Mouse (Mus musculus) lung, adult 2 months (tissue): ENCODE results near the gene Emx2. TPM values are rescaled to one million over a fixed set of nuclear protein-coding genes. Genes with fewer than 3 reads are reported as not detected.

Experiments used
- DNase-seq: peaks from one replicate; pipeline ENCODE4 v3.0.0; 2022
- H3K4me1 ChIP-seq: fragments of 200-500 bp; 2 replicates; pipeline ENCODE4 v1.6.1; 2011; ENCODE audit warnings: low read length; ENCODE audit not compliant: control insufficient read depth, insufficient read depth
- H3K4me3 ChIP-seq: fragments of 200-500 bp; replicated peaks from 2 replicates; pipeline ENCODE3; 2011; ENCODE audit warnings: low read depth, mild to moderate bottlenecking, control low read depth, low read length; ENCODE audit errors: extremely low read depth
- CTCF ChIP-seq: fragments of 200-500 bp; IDR thresholded peaks from 2 replicates; pipeline ENCODE4 v1.5.1; 2011; ENCODE audit warnings: mild to moderate bottlenecking, low read length, control low read depth; ENCODE audit not compliant: insufficient read depth
- POLR2A ChIP-seq: fragments of 200-500 bp; IDR thresholded peaks from 2 replicates; pipeline ENCODE4 v1.6.1; 2011; ENCODE audit warnings: low read depth, mild to moderate bottlenecking, control low read depth, low read length, borderline replicate concordance; ENCODE audit errors: extremely low read depth
- WGBS: fragments of 180-500 bp; shearing (Covaris S2); methylation state at CpG from one replicate; pipeline ENCODE4 v1.1.7; 2018; 5-methylcytosine and 5-hydroxymethylcytosine counted together
- polyA plus RNA-seq: library from polyadenylated mRNA; depleted of rRNA; stranded (reverse); fragments of >200 nt; gene quantifications from 2 replicates; pipeline ENCODE4 v1.2.3, GENCODE M21; 2012

Emx2 gene
- polyA plus RNA-seq, 1 experiment = not detected

- no peak overlapping the region for H3K4me3 ChIP-seq
- no peak for DNase-seq
- no peaks in the 10 kb centered on the region for H3K4me1 ChIP-seq
- TF ChIP-seq POLR2A (no peak), CTCF (no peak)
- WGBS = 6% methylated on average over 27 of the region's 27 CpGs
Observed at GRCm38 (mm10) chr19:59468065-59468810, 10.1 kb downstream of the Emx2 start.

GRCm38 (mm10) chr19:59469035-59469949 is 11.1 kb downstream of the Emx2 start:
- Histone ChIP-seq H3K4me3 (no peak overlapping the region), H3K4me1 (no peaks in the 10 kb centered on the region)
- TF ChIP-seq POLR2A (no peak), CTCF (no peak)
- no peak for DNase-seq
- WGBS = 2% methylated on average over 35 of the region's 35 CpGs

- Histone ChIP-seq H3K4me1 (no peaks in the 10 kb centered on the region), H3K4me3 (no peak overlapping the region)
- no peak for TF ChIP-seq CTCF
- no peak for TF ChIP-seq POLR2A
- WGBS = 18% methylated on average over 11 of the region's 11 CpGs
- DNase-seq = no peak
Observed at GRCm38 (mm10) chr19:59470074-59470630, 12.0 kb downstream of the Emx2 start.

GRCm38 (mm10) chr19:59470913-59471312 is 12.7 kb downstream of the Emx2 start:
- 4% methylated on average over 13 of the region's 13 CpGs for WGBS
- Histone ChIP-seq H3K4me1 (no peaks in the 10 kb centered on the region), H3K4me3 (no peak overlapping the region)
- TF ChIP-seq POLR2A (no peak), CTCF (no peak)
- no peak for DNase-seq

- Histone ChIP-seq H3K4me1 (no peaks in the 10 kb centered on the region), H3K4me3 (no peak overlapping the region)
- no peak for TF ChIP-seq POLR2A
- TF ChIP-seq CTCF = no peak
- WGBS = 73% methylated on average over 2 of the region's 2 CpGs
- no peak for DNase-seq
Observed at GRCm38 (mm10) chr19:59472844-59473243, 14.7 kb downstream of the Emx2 start.

- no peaks in the 10 kb centered on the region for H3K4me1 ChIP-seq
- no peak for DNase-seq
- TF ChIP-seq CTCF (no peak), POLR2A (no peak)
- 80% methylated on average over 3 of the region's 3 CpGs for WGBS
- no peak overlapping the region for H3K4me3 ChIP-seq
Observed at GRCm38 (mm10) chr19:59479912-59480311, 21.7 kb downstream of the Emx2 start.

GRCm38 (mm10) chr19:59480563-59480962 is 22.4 kb downstream of the Emx2 start:
- H3K4me1 ChIP-seq = no peaks in the 10 kb centered on the region
- H3K4me3 ChIP-seq = no peak overlapping the region
- DNase-seq = no peak
- 82% methylated on average over 3 of the region's 3 CpGs for WGBS
- TF ChIP-seq CTCF = no peak
- no peak for TF ChIP-seq POLR2A

- H3K4me1 ChIP-seq = no peaks in the 10 kb centered on the region
- DNase-seq = no peak
- TF ChIP-seq CTCF (no peak), POLR2A (no peak)
- H3K4me3 ChIP-seq = no peak overlapping the region
- WGBS = 86% methylated on average over 1 of the region's 1 CpGs
Observed at GRCm38 (mm10) chr19:59492258-59492657, 34.1 kb downstream of the Emx2 start.

GRCm38 (mm10) chr19:59496832-59497231 is 38.7 kb downstream of the Emx2 start:
- WGBS = 64% methylated on average over 4 of the region's 4 CpGs
- TF ChIP-seq POLR2A (no peak), CTCF (no peak)
- no peaks in the 10 kb centered on the region for H3K4me1 ChIP-seq
- DNase-seq = no peak
- no peak overlapping the region for H3K4me3 ChIP-seq
